Mouse (Mus musculus): ENCODE results near the gene Il17rb. TPM values are rescaled to one million over a fixed set of nuclear protein-coding genes. Genes with fewer than 3 reads are reported as not detected.

Gene Il17rb
- 0.61 TPM in 1 of 2 replicates, not detected in the other for total RNA-seq (2017)

DNA sequence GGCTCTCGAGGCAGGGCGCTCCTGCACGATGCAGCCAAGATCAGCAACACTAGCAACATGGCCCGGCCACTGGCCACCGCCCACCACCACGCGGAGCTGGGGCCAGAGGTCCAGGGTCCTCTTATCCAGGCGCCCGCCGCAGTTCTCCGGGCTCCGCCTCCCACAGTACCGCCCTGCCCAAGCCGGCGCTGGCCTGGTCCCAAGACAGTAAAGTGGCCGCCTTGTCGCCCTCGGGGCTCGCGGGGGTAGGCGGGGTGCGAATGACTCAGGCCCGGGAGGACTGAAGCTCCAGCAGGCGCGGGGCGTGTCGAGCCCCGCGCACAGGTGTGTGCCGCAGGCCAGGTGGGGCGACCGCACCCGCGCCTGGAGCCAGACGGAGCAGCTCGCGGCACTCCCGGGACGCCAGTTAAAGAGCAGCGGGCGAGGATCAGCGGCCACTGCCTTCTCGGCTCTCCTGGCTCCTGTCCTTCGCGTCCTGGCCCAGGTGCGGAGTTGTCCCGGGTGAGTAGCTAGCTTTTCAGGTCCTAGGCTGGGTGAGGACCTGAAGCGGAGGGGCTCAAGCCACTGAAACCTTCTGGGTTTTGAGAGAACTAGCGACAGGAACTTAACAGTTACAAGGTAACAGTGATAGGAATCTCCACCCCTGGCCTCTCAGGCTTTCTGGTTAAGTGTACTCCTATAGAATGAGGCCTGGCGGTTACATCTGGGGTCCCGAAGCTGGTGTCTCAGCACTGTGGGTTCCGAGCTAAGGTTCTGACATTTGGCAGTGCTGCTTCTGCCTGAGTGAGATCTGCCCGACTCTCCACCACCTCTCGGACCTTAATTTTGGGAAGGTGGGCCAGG, at the start of gene Il17rb, which contains the start of gene Chdh:
Gene Il17rb, minus strand, starts transcription at position 164 of the 843 bp plus-strand sequence.
Gene Chdh, plus strand, starts transcription at position 291 of the 843 bp plus-strand sequence.
- no peak for ATAC-seq (ENCODE audit: extremely low read depth, insufficient number of reproducible peaks, low FRiP score, poor library complexity, severe bottlenecking)

DNA sequence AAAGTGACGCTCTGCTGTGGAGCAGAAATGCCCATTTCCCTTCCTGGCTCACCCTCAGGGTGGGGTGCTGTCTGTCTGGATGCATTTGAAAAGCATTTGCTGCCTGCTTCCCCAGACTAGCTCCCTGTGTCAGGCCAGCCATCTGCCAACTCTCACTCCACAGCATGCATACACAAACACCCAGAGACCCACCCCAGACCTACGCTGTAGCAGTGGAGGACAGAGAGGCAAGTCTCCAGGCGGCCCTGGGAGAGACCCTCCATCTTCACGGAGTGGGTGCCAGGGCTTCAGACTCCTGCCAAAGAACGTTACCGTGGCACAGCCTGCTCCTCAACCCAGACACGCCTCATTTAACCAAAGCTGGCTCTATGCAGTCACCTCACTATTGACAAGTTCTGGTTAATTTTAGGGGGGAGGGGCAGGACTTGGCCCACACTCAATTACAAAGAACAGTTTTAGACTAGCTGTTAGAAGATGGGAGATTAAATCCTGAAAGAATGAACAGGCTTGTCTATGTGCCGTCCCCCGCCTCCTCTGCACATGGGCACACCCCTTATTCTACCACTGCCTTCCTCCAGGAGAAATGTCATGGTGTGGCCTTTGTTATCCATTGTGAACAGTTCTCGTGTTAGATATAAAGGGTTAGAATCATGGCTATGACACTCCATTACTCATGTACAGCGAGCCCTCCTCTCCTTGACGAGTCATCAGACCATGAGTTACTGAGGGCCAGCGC, 47.5 kb upstream of the Il17rb start:
- ATAC-seq (ENCODE audit: extremely low read depth, insufficient number of reproducible peaks, low FRiP score, poor library complexity, severe bottlenecking), result no peak

DNA sequence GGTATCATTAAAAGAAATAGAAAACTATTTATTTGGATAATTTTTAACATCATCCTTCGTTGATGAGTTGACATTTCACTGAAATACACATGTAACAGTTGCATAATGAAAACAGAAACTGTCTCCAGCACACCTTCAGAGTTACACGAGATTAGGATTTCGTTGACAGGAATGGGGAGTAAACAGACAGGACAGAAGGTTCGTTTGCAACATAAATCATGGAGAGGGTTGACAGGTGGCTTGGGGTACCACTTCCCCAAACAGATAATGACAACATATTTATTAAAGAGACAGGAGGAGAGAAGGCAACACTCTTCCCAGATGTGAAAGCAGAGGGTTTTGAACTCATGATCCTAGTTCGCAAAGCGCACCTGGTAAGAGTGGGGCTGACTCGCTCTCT, 46.2 kb upstream of the Il17rb start:
- no peak for ATAC-seq (ENCODE audit: extremely low read depth, insufficient number of reproducible peaks, low FRiP score, poor library complexity, severe bottlenecking)

DNA sequence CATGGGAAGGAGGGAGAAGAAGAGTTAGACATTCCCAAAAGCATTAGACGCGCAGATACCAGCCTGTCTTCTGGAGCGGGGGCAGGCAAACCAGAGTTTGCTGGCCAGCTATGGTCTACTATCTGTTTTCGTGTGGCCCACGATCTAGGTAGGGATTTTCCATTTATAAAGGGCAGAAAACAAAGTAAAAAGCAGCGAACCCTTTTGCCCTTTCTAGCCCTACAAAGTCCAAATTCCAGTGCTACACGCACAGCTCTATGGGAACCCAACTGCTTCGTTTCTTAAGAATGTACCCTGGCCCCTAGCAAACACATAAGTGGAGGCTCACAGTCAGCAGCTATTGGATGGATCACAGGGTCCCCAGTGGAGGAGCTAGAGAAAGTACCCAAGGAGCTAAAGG, 41.6 kb upstream of the Il17rb start:
- ATAC-seq (ENCODE audit: extremely low read depth, insufficient number of reproducible peaks, low FRiP score, poor library complexity, severe bottlenecking), result no peak

DNA sequence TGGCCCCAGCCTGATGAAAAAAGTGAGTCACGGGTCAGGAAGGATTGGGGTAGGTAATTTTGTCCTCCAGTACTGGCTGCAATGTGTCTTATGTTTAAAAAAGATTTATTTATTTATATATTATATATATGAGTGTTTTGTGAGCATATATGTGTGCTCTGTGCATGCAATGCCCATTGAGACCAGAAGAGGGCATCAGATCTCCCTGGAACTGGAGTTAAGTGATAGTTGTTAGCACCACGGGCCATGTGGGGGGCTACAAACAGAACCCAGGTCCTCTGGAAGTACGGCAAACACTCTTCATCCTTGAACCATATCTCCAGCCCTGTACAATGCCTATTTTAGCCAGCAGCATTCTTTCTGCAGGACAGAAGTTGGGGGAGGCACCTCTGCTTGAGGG, 39.4 kb upstream of the Il17rb start:
- no peak for ATAC-seq (ENCODE audit: extremely low read depth, insufficient number of reproducible peaks, low FRiP score, poor library complexity, severe bottlenecking)

DNA sequence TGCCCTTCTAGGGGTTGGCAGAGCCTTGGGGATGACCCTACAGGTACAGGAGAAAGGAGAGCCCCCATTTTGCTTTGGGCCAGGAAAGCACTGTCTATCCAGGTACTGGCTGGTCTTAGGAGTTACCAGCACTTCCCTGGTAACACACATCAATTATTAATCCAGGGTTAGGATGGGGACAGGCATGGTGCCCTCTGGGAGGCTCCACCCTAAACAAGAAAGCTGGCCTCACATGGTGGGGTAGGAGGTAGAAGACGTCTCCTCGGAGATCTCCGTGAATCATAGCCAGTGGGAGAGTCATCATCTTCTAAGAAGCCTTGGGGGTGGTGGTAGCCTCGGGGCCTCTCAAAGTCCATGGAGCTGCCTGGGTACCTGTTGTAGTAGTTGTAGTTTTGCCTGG, 38.3 kb upstream of the Il17rb start:
- no peak for ATAC-seq (ENCODE audit: extremely low read depth, insufficient number of reproducible peaks, low FRiP score, poor library complexity, severe bottlenecking)

DNA sequence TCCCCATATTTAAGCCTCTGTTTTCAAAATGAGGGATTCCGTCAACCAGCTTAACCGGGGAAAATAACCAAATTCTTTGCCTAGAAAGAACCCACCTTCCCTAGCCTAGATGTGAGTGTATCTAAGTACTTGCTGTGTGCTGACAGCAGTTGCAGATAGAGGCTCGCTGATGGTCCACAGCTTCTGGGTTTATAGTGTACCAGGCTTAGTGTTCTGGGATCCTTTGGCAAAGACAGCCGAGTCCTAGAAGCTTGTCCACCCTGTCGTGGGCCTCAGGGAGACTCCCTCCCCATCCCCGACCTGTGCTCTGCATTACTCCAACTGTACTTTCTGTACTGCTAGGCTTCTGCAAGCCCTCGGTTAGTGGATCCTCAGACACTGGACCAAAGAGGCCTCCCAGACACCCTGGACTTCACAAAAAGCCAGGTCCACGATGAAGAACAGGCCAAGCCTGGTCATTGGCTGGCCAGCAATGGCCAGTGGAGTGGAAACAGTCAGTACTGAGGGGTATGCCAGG, 37.1 kb upstream of the Il17rb start:
- ATAC-seq (ENCODE audit: extremely low read depth, insufficient number of reproducible peaks, low FRiP score, poor library complexity, severe bottlenecking), result no peak

DNA sequence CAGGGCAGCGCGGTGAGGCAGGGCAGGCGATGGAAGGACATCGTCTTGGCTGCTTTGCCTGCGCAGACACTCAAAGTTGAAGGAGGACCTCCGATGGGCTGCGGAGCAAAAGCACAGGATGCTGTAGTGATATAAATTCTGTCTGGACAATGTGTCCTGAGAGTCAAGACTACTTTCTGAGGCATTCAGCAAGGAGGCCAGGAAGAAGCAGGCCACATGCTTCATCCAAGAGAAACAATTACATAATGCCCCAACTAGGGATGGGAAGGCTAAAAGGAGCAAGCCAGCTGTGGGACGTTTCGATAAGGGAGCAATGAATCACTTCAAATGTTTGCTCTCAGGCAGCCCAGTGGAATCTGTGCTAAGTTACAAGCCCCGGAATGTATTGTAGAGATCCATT, 36.5 kb upstream of the Il17rb start:
- ATAC-seq (ENCODE audit: extremely low read depth, insufficient number of reproducible peaks, low FRiP score, poor library complexity, severe bottlenecking), result no peak

DNA sequence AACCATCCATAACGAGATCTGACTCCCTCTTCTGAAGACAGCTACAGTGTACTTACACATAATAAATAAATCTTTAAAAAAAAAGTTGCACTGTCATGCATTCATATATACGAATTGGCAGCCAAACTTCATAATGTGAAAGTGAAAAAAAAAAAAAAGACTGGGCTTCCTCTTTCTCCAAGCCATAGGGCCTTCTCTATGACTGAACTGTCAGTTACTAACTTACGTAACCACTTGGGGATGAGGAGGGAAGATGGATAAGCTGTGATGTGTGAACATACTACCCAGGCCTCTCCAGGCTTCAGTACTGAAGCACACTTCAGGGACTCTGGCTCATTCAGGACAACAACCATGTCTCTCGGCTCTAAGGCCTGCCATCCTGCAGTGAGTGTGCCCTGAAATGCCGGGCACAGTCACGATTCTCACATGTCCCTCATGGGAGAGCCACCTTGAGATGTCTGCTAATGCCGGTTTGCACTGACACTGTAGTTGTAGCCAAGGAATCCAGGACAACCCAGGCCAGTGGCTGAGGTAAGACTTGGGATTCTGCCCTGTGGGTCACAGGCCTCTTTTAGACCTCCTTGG, 34.8 kb upstream of the Il17rb start:
- ATAC-seq (ENCODE audit: extremely low read depth, insufficient number of reproducible peaks, low FRiP score, poor library complexity, severe bottlenecking), result no peak

DNA sequence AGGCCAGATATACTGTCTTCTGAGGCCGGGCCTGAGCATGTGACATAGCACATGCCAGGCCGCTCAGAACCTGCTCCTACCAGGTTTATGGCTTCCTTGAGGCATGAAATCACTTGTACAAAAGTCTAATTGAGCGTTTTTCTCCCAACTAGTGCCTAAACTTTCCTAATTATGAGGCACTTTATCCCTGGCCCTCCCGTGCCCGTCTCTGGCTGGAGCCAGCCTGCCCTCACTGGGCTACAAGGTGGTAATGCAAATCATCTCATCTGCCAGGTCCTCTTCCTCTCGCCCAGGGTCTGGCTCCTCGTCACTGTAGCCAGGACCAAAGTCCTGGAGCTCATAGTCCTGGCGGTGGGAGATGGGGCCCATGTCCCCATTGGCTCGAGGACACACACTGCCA, 33.1 kb upstream of the Il17rb start:
- no peak for ATAC-seq (ENCODE audit: extremely low read depth, insufficient number of reproducible peaks, low FRiP score, poor library complexity, severe bottlenecking)

DNA sequence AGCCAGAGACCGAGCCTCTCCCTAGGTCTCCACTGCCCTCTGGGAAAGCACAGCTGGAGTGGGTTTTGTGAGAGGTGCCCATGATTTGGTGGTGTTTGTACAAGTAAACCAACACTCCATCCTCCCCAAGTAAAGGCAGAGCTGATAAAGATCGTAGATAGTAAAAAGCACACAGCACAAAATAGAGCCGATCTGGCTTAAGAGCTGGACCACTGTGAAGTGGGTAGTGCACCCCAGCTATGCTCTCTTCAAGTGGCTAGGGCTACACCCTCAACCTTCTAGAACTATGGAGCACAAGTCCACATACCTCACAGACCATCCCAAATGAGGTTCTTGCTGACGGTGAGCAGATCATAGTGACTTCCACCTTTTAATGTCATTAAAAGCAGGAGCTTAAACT, 30.7 kb upstream of the Il17rb start:
- no peak for ATAC-seq (ENCODE audit: extremely low read depth, insufficient number of reproducible peaks, low FRiP score, poor library complexity, severe bottlenecking)

DNA sequence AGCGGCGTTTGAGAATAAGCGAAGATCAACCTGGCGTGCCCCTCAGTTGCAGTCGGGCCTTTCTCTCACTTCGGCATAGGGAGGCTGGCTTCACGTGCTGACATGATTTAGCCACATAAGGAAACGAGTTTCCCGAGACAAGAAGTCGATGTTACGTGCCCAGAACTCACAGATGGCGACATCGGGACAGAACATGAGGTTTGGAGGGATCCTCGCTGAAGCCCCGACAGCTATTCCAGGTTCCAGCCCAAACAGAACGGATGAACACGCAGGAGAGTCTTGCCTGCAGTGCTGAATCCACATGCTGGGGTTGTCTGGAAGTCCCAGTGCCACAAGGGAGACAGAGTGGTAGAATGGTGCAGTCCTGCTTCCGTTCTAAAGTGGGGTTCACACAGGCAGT, 29.7 kb upstream of the Il17rb start:
- ATAC-seq (ENCODE audit: extremely low read depth, insufficient number of reproducible peaks, low FRiP score, poor library complexity, severe bottlenecking), result no peak

DNA sequence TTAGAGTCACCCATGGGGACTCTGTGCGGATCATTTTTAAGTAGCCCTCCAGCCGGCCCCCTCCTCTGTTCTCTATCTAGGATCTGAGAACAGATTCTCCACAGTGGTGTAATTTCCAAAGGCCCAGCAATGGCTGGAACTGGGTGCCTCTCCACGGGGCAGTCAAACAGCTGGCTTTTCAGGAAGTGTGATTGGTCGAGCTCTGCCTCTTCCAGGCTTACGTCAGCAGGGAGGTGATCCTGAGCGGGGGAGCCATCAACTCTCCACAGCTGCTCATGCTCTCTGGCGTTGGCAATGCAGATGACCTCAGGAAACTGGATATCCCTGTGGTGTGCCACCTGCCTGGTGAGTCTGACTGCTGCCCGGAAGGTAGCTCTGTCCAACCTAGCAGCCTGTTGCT, 24.7 kb upstream of the Il17rb start:
- ATAC-seq (ENCODE audit: extremely low read depth, insufficient number of reproducible peaks, low FRiP score, poor library complexity, severe bottlenecking), result no peak

DNA sequence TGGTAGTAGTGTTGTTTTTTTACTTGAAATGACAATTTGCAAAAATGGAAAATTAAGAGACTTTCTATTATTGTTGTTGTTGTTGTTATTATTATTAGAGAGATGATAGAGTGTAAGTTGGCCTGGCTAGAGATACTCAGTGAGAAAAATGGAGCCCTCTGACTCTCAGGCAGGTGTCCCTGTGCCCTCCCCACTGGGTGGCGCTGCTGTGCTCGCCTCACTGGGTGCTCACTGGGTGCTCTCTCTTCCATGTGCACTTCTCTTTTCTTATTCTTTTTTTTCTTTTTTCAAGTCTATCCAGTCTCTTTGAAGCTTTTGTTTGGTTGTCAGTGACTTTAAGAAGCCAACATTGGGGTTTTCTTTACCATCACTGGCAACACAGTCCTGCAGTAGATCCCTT, 18.7 kb upstream of the Il17rb start:
- ATAC-seq (ENCODE audit: extremely low read depth, insufficient number of reproducible peaks, low FRiP score, poor library complexity, severe bottlenecking), result no peak

DNA sequence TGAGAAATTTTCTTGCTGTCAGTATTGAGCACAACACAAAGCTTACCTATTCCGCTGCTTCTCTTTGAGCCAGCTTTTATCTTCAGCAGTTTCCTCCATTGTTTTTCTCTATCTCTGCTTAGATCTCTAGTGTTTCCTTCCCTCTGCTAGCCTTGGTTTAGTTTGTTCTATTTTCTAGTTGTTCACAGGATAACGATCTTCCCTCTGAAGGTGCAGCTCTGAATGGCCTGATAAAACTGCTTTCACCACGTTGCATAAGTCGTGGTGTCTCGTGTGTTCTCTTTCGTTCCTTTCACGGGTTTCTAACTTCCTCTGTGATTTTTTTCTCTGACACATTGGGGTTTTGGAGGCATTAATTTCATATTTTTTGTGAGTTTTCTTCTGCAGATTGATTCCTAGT, 15.7 kb upstream of the Il17rb start:
- no peak for ATAC-seq (ENCODE audit: extremely low read depth, insufficient number of reproducible peaks, low FRiP score, poor library complexity, severe bottlenecking)

DNA sequence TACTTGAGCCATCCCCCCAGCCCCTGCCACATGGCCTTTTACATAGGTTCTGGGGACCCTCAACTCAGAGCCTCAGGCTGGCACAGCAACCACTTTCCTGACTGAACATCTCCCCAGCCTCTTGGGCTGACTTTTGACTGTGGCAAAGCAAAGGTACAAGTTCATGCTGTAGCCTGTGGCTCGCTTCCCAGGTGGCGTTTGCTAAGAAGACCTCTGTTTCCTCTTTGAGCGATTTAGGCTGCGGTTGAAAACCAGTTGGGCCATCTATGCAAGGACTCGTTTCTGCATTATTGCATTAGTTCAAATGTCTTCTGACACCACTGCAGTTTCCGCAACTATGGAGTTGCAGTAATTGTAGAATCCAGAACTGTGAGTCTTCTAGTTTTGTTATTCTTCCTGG, 13.8 kb upstream of the Il17rb start:
- ATAC-seq (ENCODE audit: extremely low read depth, insufficient number of reproducible peaks, low FRiP score, poor library complexity, severe bottlenecking), result no peak

DNA sequence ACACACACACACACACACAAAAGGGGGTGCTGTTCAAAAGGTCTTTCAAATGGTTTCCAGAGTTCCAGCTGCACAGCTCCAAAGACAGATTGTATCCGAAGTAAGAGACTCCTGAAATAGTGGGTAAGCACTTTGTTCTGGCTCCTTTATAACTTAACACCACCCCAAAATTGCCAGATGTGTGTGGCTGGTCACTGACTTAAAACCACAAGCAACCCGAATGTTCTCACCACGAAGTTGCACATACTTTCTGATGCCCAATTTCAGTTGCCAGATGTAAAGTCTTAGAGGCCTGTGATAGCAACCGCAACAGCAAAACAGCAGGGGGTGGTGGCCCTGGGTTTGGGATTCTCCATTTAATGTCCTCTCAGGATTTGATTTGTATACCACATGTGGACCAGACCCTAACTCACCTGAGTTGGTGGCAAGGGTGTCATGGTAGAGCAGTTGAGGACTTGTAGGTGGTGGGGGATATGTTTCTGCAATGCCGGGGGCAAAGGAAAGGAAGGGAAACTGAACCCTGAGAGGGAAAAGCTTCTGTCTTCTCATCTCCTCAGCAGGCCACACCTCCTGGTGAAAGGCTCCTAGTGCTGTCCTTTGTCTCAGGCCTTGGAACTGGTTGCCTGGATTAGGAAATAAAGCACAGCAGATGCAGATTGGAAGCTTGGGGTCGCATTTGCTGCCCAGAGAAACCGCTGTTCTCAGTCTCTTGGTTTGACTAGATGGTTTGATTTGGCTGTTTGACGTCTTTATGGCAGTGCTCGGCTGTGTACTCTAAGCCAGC, 11.3 kb upstream of the Il17rb start:
- ATAC-seq (ENCODE audit: extremely low read depth, insufficient number of reproducible peaks, low FRiP score, poor library complexity, severe bottlenecking), result no peak

DNA sequence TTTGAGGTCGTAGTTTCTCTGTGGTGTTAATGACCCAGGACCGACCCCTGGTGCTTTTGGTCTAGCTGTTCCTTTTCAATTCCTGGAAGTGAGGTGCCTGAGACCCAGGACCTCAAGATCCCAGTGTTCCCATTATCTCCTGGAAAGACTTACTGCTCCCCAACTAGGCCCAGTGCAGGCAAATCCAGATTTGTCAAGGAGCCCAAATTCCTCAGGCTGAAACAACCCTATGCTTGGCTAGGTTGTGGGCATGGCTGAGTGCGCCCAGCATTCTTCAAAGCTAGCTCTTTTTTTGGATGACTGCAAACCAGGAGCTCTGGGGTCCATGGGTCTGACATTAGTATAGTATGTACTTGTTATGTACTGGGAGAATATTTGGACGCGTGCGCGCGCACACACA, 10.7 kb upstream of the Il17rb start:
- no peak for ATAC-seq (ENCODE audit: extremely low read depth, insufficient number of reproducible peaks, low FRiP score, poor library complexity, severe bottlenecking)

DNA sequence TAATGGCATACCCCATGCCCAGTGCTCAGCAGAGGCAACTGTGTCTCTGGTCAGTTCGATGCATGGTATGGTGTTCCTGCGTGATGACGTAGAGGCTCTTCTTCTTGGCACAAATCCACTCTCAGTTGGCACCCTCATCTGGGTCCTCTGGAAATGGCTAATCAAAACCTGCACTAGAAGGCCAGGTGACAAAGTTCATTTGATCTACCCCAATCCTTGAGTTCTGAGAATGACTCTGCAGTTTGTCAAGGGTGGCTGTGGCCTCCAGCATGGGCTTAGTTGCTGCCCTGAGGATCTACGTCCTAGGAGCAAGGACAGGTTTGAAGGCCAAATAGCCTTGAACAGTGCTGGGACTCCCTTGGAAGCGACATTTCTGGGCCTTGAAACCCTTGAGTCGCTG, 10.2 kb upstream of the Il17rb start:
- no peak for ATAC-seq (ENCODE audit: extremely low read depth, insufficient number of reproducible peaks, low FRiP score, poor library complexity, severe bottlenecking)

All from neutrophil, adult 5-6 weeks (primary cell).